Mouse (Mus musculus) hematopoietic stem cell, adult 5-6 weeks (primary cell): ENCODE data around the gene Nubp2. TPM values are rescaled to one million over a fixed set of nuclear protein-coding genes. Genes with fewer than 3 reads are reported as not detected.

ENCODE experiments used
- ATAC-seq, 2 experiments: fragments of 125-278 bp in 1 of 2; replicated peaks in 1 of 2; 2 replicates each; pipeline ENCODE4 v1.8.0; 2016 to 2017; ENCODE audit warnings: inconsistent platforms in 2 of 2, mild to moderate bottlenecking in 2 of 2, moderate number of reproducible peaks in 2 of 2, low read depth in 1 of 2, moderate TSS enrichment in 1 of 2; ENCODE audit not compliant: low FRiP score in 2 of 2, poor library complexity in 2 of 2, severe bottlenecking in 2 of 2, insufficient read depth in 1 of 2, low TSS enrichment in 1 of 2
- total RNA-seq: library from RNA; stranded (forward); fragments of 172-1452, 232-1000 nt; gene quantifications from 2 replicates; pipeline ENCODE4 v1.2.3, GENCODE M21; 2017

The Nubp2 gene
- total RNA-seq, 1 experiment from 2014 or later = 27.9 TPM

DNA sequence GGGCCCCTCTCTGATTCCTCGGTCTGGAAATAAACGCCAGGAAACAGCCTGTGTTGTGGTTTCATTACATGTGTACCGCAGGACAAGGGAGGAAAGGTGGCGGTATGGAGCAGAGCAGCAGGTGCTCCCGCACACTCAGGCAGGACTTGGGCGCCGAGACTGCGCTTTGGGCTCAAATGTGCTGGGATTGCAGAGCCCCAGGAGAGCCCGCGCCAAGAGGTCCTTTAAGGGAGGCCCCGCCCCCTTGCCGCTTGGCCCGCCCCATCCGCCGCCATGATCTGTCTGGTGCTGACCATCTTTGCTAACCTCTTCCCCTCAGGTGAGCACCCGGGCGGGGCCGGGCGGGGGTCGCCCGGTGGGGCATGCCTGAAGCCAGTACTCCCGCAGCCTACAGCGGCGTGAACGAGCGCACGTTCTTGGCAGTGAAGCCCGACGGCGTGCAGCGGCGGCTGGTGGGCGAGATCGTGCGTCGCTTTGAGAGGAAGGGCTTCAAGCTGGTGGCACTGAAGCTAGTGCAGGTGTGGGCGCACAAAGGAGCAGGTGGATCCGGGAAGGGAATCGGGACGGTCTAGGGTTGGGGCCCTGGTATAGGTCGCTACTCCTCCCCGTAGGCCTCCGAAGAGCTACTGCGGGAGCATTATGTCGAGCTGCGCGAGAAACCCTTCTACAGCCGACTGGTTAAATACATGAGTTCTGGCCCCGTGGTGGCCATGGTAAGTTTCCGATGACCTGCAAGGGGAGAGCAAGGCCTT is 10.3 kb upstream of the Nubp2 start, which contains the start of gene Nme3:
Gene Nme3, plus strand, starts transcription at position 260 of the 752 bp plus-strand sequence.
- ATAC-seq = peak; percentile 34 to 37; a peak in 3 of 4 replicates

DNA sequence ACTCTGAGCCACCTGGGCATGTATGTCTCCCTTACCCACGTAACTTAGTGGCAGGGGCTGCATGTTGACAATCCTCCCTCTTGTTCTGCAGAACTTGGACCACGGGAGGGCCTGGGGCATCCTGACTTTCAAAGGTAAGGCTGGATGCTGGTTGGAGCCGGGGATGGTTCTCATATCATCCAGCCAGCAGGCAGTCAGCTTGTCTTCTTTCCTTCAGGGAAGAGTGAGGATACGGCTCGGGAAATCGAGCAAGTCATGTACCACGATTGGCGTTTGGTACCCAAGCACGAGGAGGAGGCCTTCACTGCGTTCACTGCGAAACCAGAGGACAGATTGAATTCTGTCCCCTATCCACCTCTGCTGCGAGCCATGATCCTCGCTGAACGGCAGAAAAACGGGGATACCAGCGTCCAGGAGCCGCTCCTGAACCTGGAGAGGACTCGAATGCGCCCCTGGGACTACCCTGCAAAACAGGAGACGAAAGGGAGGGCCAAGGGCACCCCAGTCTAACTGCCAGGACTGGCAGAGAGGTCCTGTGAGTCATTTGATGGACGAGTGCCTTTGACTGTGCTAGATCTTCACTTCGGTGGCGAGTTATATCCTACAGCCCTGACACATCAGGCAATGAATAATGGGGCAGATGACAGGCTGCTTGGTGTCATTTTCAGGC is 9.6 kb upstream of the Nubp2 start:
- ATAC-seq = peak in 1 of 2 experiments; percentile 2; a peak in 1 of 4 replicates

DNA sequence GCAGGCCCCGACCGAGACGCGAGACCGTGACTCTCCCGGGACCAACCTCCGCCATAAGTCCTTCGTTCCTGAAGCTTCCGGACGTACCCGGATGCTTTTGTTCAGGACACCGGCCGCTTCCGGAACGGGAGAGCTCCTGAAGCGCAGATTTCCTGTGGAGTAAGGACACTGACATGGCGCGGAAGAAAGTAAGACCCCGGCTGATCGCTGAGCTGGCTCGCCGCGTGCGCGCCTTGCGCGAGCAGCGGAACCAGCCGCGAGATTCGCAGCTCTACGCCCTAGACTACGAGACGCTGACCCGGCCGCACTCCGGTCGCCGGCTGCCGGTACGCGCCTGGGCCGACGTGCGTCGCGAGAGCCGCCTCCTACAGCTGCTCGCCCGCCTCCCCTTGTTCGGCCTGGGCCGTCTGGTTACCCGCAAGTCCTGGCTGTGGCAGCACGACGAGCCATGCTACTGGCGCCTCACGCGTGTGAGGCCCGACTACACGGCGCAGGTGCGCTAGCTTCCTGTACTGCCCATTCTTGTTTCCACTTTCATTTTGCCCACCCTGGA is 8.9 kb upstream of the Nubp2 start, which contains the start of the genes Eme2 and Mrps34:
Gene Eme2, minus strand, starts transcription at position 93 of the 553 bp plus-strand sequence.
Gene Mrps34, plus strand, starts transcription at position 122 of the 553 bp plus-strand sequence.
- peak; percentile 25 to 44; a peak in 3 of 4 replicates for ATAC-seq

DNA sequence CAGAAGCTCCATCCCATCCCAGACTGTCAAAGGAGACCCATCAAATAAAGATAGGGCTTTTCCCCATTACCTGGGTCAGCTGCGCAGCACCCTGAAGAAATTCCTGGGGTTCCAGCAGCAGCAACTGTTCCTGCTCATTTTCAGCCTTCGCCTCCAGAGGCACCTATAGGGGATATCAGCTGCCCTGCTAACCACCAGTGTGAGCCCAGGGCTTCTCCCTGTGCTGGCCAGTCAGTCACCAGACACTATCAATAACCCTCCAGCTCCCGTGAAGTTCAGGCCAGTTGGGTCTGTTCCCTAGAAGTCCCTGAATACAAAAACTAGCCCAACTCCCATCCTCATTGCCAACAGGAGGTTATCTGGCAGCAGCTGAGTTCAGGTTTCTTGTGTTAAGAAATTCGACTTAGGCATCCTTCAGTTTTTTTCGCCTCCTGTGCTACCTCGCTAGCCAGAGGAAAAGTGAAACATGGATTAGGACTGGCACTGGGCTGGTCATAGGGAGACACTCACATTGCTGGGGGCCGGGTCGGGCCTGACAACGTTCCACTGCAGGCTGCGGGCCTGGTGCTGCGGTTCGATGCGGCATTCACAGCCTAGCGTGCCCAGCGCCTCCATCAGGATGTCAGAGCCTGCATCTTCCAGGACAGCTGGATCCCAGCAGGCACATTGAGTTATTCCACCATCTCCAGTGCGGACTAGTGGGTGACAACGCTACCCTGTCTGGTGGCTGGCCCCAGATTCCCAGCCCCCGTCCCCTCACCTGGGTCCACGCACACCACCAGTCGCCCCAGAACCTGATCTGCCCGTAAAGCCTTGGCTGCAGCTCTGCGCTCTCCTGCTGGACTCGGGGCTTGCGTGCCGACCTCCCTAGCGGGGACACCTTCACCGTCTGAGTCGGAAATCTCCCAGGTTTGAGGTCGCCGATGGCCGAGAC is 8.2 kb upstream of the Nubp2 start:
- ATAC-seq = no peak; a peak in 1 of 4 replicates

DNA sequence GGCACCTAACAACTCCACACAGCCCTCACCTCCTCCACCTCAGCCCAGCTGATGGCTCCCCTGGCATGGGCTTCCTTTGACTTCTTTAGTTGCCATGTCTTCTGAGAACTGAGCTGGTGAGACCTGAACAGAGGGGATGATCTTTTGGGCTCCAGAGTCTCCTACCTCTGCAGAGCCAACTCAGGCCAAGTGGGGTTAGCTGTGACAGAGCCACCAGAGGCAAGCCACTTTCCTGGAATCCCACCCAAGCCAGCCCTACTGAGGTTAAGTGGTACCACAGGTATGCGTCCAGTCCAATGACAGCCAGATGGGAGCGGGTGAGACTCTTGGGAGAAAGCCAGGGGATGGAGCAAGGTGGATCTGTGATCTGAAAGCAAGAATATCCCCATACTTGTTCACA is 7.1 kb upstream of the Nubp2 start:
- ATAC-seq = no peak

DNA sequence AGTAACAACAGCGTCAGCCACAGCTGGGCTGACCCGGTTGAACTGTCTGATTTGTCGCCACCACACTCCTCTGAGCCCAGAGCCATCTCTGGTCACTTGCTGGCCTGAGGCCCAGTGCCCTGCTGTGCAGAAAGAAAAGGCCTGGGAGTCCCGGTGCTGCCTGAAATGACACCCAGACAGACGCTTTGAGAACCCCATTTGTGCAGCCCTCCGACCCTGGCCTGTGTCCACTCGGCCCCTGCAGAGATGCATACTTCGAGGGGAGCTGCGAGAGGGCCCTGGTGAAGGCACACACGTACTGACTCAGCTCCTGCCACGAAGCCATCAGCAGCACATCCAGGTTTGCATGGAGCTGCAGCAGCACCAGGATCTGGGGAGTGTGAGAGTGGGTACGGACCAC is 6.6 kb upstream of the Nubp2 start:
- ATAC-seq = no peak

DNA sequence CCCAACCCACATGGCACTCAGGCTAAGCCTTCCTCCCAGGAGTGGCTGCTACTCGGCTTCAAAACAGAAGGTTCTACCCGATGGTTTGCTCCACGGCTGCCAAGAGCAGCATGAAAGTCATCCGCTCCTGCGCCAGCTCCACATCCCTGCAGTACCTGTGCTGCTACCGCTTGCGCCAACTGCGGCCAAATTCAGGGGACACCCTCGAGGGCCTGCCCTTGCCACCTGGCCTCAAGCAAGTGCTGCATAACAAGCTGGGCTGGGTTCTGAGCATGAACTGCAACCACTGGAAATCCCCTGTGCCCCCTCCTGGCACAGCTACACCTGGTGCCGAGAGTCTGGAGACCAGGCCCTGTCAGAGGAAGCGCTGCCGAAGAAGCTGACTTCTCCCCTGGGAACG is 5.2 kb upstream of the Nubp2 start:
- no peak for ATAC-seq

DNA sequence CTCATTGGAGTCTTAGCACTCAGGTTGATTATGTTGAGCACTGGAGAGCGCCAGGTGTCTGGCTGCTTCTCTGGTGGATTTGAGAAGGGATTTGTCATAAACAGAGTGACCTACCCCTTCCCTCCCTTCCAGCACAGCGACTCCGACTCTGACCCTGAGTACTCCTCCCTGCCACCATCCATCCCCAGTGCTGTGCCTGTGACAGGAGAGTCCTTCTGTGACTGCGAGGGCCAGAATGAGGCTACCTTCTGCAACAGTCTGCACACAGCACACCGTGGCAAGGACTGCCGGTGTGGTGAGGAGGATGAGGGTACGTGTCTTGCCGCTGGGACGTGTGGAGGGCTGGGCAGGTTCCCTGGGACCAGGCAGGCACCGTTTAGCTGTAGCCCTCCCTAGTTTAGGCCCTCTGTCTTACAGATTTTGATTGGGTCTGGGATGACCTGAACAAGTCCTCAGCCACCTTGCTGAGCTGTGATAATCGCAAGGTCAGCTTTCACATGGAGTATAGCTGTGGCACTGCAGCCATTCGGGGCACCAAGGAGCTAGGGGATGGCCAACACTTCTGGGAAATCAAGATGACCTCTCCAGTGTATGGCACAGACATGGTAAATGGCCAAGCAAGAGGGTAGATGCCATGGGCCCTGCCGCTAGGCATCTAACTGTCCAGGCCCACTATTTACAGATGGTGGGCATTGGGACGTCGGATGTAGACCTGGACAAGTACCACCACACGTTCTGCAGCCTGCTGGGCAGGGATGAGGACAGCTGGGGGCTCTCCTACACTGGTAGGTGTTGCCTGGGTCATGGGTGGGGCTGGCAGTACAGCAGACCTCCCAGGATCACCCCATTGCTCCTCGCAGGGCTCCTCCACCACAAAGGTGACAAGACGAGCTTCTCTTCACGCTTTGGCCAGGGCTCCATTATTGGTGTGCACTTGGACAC is 4.3 kb upstream of the Nubp2 start:
- ATAC-seq = no peak

DNA sequence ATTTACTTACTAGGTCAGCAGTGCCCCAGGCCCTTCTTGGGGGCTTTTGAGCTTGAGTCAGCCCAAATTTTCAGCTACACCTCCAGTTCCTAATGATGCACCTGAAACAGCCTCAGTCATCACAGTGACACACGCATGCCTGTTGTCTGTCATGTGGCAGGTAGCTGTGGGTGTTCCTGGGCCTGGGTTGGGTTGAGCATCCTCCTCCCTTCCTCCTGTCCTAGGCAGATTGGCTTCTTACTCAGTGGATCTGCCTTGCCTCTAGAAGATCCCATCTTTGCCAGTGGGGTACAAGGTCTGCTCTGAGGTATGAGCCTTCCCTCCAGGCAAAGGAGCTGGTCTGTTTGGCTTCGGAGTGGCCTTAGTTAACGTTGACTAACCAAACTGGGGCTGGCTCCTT is 2.7 kb upstream of the Nubp2 start:
- no peak for ATAC-seq

DNA sequence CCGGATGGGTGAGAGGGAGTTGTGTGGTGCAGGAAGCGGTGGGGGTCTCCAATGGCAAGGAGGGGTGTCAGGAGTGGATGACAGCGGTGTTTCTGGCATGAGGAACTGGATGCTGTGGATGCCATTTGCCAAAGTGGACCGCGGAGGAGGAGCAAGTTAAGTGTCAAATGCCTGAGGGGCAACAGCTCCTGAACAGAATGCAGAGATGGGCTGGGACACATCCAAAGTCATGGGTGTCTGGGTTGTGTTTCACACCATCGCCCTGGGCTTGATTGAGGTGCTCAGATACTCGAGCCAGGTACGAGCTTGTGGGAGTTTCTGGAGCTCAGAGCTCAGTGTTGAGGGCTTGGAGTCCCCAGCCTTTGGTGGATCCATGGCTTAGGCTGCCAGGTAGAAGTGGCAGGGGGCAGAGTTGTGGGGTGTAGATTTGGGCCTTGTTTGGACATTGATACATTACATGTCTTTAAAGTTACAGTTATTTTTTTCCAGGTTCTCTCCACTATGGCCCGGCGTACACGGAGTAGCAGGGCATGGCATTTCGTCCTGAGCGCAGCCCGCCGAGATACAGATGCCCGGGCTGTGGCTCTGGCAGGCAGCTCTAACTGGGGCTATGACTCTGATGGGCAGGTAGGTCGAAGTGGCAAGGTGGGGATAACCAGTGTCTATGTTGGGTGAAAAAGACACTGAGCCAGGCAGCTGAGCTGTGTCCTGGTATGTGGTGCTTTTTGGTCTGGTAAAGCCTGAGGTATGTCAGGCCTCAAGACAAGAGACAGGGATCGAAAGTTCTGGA is 1.3 kb upstream of the Nubp2 start:
- ATAC-seq = no peak

DNA sequence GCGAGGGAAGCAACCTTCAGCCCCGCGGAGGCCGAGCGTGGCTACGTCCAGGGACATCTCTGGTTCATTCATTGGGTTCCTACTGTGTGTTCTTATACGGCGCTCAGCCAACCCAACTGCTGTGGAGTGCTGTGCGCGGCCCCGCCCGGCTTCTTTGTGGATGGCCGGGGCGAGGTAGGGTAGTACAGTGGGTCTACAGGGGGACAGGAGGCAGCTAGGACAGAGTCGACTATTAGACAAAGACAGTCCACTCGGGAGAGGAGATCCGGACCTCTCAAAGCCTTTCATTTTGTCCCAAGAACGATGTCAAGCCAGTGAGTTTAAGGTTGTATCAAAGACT is 753 bp upstream of the Nubp2 start:
- no peak for ATAC-seq

DNA sequence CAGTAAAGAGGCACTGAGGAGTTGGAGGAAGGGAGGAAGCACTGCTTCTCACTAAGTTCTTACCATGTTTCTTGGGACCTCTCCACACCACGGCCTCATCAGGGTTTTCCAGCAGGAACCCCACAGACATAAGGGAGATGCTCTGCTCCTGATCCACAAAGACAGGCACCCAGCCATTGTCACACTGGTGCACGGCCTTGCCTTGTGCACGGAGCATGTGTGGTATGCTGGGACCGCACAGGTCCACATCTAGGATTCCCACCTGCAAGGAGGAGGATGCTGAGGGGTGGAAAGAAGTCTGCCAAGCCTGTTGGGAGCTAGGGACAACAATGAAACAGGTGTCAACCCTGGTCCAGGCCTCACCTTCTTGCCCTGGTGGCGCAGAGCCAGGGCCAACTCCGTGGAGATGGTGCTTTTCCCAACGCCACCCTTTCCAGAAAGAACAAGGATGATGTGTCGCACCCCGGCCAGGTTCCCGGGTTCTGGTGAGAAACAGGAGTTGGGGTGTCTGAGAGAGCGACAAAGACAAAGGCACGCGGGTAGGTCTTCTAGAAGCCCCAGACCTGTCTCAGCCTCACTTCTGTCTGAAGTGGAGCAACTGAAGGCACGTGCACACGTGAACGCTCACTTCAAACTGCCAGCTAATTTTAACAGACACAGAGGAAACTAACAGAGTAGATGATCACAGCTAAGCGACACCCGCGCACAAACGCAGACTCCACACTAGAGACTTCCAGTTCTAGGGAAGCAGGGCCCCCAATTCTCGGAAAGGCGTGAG is 604 bp downstream of the Nubp2 start:
- ATAC-seq = no peak

DNA sequence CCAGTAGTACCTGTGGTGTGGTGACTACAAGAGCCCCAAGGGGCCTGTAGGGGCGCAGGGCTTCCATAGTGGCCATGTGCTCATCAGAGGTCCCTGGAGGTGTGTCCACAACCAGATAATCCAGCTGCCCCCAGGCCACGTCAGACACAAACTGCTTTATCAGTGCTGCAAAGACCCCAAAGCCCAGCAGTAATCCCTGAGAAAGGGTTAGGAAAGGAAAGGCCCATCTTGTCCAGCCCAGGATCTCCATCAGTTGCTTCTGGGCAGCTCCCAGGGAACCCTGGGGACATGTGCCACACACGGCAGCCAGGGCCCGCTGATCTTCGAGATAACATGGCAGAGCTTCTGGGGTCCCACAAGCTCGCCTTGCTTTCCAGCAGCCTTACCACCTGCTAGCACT is 1.8 kb downstream of the Nubp2 start:
- no peak for ATAC-seq

DNA sequence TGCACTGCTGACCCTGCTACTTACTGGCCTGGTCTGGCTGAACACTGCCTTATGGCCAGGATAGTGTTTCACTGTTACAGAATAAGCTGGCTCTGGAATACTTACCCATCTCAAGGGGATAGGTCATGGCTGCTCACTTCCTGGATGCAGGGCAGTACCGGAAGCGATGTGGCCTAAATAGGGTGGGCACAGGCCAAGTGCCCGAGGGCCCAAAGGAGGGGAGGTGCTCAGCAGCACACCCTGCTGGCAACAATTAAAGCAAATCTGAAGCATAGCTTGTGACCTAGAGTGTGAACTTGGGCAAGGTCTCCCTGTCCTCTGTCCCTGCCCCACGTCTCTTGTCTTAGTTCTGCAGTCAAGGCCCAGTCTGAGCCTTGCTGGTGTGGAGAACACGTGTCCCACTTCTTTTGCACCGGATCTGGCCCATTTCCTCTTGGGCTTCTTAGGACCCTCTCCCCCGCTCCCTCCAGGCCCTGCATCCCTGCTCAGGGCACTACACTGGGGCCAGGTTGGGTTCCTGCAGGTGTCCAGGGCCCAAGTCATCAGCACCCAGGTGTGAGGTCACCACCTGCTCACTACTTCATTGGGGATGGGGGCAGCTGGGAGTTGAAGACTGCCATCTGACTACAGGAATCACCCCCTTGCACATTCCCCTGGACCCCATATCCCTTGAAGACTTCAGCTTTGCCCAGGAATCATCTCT is 4.3 kb downstream of the Nubp2 start:
- peak in 1 of 2 experiments; percentile 8; a peak in 1 of 4 replicates for ATAC-seq

DNA sequence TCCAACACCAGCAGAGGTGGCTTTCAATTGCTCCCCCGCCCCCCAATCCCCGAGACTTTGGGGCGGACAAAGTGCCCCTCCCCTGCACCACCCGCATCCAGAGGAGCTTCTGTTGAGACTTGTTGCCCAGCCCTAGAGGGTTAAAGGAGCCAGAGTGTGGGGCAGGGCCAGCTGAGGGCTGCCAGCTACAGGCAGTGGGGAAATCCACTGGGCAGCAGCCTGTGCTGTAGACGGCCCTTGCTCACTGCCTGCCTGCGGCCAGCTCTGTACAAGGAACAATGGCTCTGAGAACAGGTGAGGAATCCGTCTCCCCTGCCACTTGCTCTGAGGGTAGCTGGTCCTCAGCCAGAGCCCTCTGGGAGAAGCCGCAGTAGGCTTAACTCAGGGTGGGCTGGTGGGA is 7.6 kb downstream of the Nubp2 start:
- no peak for ATAC-seq
